Mouse (Mus musculus) kidney, adult 9 months (tissue): ENCODE data around the gene Mrpl33.
A peak's percentile ranks its signal among the peaks of the same experiment; 100 is the strongest.

Experiments used
- DNase-seq: peaks from one replicate; pipeline ENCODE4 v3.0.0; 2022

Mrpl33 gene

DNA sequence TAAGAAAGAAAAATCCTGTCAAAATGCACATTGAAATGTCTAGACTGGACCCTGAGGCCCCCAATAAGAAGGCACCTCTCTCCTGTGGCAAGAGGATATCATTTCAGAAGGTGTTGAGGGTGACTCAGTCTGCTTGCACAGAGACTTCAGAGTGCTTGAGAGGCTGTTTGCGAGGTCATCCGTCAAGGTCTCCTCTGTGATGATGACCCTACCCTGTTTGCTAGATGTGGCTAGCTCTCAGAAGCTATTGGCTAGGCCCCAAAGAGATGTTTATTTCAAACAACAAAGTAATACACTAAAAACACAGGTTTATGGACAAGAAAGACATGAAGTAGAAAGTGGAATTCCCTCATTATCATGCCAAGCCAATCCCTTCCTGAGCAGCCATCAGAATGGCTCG is 45.6 kb downstream of the Mrpl33 start:
- no peak for DNase-seq

DNA sequence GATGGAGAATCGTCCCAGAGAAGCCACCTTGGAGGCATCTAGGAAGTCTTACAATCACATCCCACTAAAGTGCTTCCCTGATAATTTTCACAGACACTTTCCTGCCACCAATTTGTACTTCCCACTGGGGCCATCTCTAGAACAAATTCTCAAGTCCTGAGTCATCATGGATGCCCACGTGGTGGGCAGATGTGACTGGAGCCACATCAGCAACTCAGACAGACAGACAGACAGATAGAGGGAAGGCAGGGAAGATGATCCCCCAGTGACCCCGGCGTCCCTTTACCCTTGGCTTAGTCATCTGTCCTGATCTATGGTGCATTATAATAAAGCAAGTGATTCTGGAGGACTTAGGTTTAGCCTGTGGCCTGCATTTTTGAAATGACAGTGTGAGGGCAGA is 47.5 kb downstream of the Mrpl33 start:
- no peak for DNase-seq

DNA sequence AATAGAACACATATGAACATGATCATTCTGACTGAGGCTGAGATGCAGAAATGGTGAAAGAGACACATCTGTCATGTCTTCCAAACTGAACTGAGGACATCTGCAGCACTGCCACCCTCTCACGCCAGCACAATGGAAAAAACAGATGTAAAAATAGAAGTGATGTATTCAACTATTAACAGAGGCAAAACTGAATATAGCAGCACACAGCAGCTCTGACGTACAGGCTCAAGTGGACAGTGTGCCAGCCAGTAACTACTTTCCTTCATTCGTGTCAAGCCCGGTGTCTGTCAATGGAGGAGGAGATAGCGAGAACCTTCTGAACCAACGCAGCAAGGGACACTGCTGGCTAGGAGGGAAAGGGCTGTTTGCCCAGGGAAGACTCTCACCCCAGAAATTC is 48.1 kb downstream of the Mrpl33 start:
- DNase-seq, result no peak

DNA sequence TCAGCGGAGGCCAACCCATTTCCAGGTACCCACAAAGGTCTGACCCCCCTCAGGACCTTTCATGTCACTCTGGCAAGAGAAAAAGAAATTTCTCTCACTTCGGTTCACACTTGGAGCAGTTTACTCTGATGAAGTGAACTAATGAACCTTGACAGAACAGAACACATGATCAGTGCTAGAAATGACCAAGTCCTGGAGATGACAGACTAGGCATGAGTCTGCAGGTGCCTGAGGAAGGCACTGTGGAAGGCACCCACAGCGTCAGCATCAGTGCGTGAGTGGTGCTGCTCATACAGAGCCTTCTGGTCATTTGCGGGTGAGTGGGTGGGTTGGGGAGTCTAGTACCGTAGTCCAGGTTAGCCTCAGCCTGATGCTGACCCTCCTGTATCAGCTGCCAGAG is 49.1 kb downstream of the Mrpl33 start:
- no peak for DNase-seq

DNA sequence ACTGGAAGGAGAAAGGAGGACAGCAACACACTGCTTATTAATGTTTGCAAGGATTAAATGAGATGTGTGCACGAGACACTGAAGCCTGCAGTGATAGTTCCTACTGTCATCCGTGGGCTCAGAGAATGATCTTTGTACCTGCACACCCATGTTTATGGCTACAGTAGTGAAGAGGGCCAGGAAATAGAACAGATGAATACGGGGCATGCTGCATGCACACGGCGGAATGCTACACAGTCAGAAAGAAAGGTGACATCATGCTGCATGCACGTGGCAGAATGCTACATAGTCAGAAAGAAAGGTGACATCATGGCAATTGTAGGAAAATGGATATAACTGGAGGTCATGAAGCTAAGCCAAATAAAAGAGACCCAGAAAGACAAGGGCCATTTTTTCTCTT is 49.8 kb downstream of the Mrpl33 start:
- no peak for DNase-seq

DNA sequence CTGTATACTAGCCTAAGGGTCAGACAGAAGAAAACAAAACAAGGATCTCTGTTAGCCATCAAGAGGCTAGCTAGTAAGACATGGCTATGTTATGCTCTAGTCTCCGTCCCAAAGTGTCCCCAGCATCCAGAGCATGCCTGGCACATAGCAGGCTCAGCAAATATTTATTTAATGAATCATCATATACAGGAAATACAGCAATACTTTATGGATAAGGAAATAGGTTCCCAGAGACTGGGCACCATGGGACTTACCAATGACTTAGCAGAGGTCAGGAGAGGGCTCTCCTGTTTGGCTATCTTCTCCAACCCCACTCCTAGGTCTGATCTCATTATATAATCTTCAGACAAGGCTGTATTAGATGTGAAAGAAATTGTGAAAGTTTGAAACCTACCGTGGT is 50.6 kb downstream of the Mrpl33 start:
- DNase-seq, result no peak

DNA sequence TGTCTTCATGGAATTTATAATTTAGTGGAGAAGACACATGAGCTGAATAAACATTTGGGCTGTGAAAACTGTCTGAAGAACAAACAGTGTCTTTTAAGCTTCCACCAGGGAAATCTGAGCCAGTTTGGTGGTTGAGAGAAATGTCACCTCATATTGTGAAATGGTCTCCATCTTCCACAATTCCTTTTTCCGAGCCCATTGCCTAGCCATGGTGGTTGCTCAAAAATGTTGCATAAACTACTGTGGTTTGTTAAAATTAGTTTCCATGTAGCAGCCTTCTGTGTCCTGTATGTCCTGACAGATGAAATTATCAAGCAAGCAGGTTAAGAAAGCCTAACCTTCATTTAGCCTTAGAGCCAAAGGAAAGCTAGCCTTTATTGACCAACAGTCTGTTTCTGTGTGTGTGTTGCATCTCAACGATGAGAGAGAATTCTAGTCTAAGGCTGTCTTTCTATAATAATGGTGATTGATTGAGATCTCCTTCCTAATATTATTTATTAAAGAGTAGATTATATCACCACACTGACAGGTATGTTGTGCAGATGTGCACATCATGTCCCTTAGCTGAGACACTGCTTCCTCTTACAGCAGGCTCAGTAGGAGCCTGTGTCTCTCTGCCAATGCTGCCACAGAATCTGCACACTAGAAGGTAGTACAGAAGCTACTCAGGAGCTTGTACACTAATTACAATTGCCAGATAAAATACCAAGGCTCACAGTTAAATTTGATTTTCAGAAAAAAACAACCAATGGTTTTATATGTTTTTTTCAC is 54.0 kb downstream of the Mrpl33 start:
- no peak for DNase-seq

DNA sequence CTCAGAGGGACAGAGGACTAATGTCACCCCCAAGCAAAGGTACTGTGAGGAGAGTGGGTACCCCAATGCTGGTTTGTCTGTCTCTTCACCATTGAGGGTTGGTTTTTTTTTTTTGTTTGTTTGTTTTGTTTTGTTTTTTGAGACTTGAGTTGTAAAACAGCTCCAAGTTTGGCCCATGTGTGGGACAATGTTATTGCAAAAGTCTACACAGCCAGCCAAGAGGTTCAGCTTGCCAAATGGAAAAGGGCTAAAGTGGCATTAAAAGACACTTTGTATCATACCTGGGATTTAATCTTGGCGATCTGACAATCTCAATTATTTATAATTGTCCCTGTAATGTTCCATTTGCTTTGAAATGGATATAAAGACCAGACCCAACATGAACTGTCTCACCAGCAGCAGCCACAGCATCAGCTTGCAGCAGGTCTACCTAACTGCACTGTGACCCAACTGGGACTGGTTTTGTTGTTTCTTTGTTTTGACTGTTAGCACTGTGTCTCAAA is 59.0 kb downstream of the Mrpl33 start:
- no peak for DNase-seq

DNA sequence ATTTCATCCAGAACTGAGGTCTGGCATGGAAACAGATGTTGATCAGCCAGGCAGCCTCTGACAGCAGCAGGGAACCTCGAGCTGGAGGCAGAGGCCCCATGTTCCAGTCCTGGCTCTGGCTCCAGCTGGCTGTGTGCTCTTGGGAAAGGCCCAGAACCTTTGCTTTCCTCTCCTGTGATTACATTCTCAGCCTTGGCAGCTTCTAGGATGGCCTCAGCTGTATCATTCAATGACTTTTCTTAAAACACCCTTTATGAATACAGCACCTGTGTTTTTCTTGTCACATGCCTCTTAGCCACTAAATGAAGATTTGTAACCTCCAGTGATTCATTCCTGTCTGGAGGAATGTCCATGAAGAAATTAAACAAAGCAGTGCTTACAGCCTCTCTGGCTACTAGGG is 69.4 kb downstream of the Mrpl33 start:
- no peak for DNase-seq

DNA sequence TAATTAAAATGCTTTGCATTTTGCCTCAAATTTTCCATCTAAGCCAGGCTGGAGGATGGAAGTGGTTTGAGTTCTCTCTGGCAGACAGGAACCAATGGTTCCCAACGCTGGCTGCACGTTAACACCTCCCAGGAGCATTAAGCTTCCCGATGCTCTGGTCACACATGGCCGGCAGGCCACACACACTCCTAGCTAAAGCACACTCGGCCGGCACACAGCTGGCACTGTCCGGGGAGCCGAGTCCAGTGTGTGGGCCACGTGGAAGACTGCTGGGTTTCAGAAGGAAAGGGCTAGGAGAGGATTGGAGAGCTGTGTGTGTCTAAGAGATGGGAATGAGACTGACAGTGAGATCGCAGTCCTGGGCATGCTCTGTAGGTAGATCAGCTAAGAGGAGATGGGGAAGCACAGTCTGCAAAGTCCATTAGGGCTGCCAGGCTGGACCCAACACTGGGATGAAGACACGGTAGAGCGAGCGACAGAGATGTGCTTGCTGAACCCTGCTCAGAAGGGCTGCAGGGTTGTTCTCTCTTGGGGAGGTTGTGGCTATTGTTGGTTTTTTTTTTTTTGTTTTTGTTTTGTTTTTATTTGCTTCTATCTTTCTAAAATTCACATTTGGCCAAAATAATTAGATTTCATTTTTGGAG is 71.7 kb downstream of the Mrpl33 start:
- no peak for DNase-seq

DNA sequence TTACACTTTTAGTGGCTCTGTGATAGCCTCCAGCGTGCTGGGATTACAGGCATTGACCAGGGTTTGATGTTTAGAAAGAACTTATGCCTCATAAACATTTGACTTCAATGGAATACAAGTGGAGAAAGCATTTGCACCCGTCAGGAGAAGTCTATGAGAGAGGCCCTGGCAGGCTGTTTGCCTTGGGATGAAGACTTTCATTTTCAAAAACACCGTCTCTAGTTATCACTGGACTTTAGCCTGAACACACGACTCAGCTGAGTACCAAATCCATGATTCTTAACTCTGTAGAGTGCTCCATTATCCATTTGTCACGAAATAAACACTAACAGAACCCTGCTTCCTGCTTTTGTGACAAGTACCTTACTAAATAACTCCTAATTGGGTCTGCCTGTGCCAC is 73.2 kb downstream of the Mrpl33 start:
- no peak for DNase-seq

DNA sequence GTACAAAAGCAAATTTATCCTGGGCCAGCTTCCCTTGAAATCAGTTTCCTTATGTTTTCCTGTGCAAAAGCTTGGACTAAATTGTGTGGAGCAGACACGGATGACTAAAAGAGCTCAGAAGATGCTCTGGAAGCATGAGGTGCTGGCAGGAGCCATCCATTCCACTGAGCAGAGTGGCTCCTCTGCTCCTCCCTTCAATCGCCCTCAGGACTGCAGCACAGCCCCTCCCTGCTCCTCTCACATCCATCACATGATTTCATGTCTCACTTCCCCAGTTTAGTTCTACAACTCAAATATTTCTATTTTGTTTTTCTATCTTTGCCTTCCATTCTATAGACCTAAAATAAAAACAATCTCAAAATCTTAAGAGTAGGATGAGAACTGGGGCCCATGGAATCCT is 74.4 kb downstream of the Mrpl33 start:
- no peak for DNase-seq

DNA sequence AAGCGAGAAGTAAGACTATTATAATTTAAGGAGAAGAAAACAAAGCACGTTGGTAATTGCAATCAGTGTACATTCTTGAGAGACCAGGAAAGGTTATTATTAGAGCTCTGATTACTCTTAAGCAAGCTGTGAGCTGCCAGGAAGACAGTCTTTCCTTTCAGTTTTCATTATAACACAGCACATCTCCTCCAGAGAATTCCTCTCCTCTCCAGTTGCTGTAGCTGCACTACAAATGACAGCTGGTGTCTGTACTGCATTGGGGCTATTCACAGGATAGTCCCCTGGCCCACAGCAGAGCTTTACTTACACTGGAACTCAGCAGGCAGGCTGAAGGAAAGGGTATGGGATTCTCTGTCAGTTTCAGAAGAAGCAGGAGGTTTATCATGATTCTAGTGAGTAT is 76.7 kb downstream of the Mrpl33 start:
- DNase-seq, result no peak

DNA sequence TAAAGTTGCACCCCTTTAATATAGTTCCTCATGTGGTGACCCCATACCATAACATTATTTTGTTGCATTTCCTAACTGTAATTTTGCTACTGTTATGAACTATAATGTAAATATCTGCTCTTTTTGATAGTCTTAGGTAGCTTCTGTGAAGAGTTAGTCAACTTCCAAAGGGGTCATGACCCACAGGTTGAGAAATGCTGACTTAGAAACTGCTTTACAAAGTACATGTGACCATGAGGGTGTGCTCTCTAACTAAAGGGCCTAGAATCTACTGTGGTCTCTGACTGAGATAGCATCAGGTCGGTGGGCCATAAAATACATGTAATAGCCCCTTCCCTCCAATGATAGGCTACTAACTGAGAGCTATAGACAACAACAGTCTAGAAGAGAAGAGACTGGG is 81.3 kb downstream of the Mrpl33 start:
- DNase-seq, result no peak

DNA sequence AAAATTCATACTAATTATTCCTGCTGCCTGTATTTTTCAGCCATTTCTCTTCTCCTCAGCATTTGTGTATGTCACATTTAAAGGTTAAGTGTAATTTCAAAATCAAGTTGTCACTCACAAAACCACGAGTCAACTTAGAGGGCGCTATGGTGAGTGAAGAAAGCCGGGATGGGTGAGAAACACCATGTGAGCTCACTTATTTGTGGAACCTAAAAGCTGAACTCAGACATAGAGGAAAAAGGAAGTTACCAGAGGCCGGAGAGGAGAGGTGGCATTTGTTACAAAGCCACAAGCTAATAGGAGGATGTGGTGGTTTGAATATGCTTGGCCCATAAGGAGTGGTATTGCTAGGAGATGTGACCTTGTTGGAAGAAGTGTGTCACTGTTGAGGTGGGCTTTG is 83.4 kb downstream of the Mrpl33 start:
- DNase-seq, result no peak

DNA sequence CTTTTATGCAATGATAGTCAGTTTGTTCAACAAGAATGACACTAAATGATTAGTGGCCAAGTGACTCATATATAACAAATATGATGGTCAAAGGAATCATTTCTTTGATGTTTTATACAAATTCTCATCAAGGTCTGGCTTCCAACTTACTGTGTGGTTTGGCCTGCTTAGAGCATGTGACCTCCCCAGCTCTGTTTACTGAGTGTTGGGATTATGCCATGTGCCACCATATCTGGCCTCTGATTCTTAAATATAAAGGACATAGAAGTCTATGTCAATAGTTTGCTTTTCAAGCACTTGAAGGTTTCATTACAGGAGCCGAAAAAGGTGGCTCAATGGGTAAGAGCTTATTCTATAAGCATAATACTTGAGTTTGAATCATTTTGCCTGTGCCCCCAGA is 85.6 kb downstream of the Mrpl33 start:
- no peak for DNase-seq

DNA sequence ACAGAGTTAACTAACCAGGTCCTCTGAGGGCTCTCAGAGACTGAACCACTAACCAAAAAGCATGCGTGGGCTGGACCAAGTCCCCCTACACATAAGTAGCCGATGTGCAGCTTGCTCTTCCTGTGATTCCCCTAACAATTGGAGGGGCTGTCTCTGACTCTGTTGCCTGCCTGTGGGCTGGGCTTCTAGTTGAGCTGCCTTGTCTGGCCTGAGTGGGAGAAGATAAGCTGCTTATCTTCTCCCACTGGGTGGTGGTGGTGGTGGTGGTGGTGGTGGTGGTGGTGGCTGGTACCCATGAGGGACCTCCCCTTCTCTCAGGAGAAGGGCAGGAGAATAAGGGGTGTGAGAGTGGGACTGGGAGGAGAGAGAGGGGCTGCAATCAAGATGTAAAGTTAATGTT is 89.3 kb downstream of the Mrpl33 start:
- no peak for DNase-seq

DNA sequence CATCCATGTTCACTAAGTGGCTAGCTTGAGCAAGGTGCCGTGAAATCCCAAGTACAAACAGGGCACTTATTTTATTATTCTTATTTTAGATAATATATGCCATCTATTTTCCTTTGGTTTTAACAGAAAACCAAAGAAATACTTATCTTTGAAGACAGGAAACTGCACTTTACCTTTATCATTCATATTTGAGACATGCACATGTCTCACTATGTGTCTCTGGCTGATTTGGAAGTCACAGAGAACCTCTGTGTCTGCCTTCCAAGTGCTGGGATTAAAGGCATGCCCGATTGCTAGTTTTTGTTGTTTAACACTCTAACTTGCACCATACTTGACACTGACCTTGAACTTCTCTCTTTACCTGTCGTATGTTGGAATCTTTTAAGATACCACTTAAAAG is 91.2 kb downstream of the Mrpl33 start:
- no peak for DNase-seq

DNA sequence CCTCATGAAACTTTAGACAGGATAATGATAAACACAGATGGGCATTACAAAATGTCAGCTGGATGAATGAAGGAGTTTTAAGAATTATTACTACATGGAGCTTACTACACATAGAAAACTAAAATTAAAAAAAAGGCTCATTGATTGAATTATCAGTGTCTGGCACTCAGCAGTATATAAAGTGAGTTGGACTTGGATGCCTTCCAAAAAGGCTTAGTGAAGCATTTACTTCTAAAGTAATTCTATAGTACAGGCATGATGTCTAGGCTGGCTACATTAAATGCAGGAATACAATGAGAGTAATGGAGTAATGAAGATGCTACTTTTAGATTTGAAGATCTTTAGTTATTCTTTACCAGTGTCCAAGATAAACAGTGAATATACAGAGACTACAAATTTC is 96.5 kb downstream of the Mrpl33 start:
- DNase-seq, result no peak

DNA sequence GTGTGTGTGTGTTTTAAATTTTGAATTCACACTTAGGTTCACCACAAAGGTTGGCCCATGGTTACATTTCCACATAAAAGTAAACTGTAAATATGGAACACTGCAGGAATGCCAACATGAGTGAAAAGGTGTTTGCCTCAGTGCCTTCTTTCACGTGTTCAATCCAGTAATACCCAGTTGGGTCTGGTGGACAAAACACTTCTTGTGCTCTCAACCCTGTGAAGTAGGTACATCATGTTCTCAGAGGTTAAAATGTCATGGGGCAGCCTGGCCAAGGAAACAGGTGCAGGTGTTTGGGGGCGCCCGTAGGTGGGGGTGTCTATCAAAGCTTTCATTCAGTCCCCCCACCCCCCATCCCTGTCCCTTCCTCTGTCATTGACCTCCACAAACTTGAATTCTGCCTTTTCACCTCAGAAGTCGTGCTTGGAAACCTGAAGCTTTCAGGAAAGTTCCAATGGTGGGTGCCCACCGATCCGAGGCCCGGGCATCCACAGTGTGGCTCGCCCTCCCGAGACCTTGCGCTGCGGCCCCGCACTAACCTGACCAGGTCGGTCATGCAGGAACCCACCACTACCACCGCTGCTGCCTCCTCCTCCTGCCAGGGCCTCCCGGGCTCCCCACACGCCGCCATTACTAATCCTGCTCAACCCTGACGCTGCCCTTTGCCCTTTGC is 100.4 kb downstream of the Mrpl33 start, which contains the start of gene Rbks:
Gene Rbks, minus strand, starts transcription at position 657 of the 673 bp plus-strand sequence.
- peak; percentile 39 for DNase-seq

DNA sequence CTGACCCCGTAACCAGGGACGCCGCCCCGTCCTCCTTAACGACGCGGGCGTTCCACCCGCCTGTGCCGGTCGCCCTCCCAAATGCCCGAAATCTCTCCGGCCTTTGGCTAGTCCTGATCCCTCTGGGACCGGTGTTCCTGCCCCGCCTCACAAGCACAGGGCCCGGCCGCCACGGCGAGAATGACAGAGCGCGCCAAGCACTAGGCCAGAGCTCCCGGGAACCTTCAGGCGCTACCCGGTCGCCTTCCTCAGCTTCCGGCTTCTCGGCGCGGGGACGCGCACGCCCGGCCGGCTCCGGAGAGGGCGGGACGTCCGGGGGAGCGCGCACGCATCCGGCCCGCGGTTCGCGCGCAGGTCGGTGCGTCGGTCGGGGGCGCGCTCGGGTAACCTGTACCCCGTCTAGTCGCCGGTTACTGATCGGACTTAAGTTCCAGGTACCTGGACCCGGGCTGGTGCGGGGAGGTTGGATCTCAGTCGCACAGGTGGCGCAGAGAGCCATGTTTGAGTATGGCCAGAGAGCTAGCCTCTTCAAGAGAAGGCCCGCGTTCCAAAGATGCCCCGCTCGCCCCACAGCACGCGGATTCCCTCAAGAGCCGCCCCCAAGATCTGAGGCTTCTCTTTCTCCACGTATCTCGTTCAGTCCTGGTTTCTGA is 101.0 kb downstream of the Mrpl33 start, which contains the start of gene Babam2:
Gene Babam2, plus strand, starts transcription at position 41 of the 653 bp plus-strand sequence.
- peak; percentile 93 for DNase-seq

DNA sequence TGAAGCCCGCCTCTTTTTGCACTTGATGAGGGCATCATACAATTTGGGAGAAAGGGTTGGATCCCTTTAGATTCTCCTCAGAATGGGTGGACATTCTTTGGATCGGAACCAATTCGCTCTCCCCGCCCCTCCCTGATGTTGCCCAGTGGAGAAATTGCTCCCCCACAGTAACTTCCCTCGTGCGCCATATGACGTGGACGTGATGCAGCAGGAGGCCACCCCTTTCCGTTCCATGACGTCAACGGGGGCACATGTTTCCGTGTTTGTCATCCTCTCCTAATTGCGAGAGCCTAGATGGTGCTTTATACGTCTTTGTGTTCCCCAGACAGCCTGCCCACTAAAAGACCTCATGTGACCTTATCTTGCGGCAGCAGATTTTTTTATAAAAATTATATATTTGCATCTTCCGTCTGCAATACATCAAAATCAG is 101.6 kb downstream of the Mrpl33 start:
- peak; percentile 89 for DNase-seq

DNA sequence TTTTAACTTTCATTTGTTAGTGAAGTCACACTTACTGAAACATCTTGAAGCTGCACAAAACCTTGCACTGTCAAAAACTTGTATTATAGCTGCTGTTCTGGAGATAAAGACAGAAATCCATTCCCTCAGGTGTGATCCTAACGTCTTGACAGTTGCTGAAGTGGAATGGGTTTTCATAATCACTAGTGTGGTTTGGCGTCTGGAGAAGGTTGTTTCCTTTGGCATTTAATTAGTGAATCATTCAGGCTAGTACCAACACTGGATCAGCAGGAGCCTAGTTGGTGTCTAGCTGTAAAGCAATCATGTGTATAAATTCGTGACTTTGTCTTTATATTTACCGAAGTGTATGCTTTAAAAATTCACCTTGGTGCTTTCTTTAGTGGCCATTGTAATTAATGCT is 102.2 kb downstream of the Mrpl33 start:
- DNase-seq, result no peak
